ENCODE assay signal across 14 mouse cellular contexts in genomic region chr8:122979865-122980509, GRCm38 (mm10).
A peak's percentile ranks its signal among the peaks of the same experiment; 100 is the strongest.
DNase-seq lines count a peak whose midpoint lies in the region; ATAC-seq and TF ChIP-seq lines count a peak whose summit lies in the region.
"Had no signal": no experiment of that assay in that cellular context is flagged by ENCODE, and none has a peak within 500 bp of the region (broad histone marks: within the 10 kb centered on the region; RNA-seq: fewer than 3 reads in every experiment).

No protein-coding gene starts in this region.

- H3K27ac ChIP-seq in heart, embryonic 12.5 days (ENCODE audit: poor library complexity, severe bottlenecking): no peak overlapping the region
- H3K27ac ChIP-seq in thymus, adult 2 months (ENCODE audit: control insufficient read depth, insufficient read depth, low read length): no peak overlapping the region
- peak overlapping the region; percentile 44; the same call in 1 of the 2 replicates for H3K27ac ChIP-seq in limb, embryonic 13.5 days
- no peak overlapping the region for H3K27ac ChIP-seq in forebrain, embryonic 16.5 days (ENCODE audit: low read length)
- H3K27ac ChIP-seq: hindbrain, embryonic 10.5 days; liver, embryonic 13.5 days had no signal

- H3K4me1 ChIP-seq in heart, embryonic 12.5 days (replicated peaks): peaks cover 32% of the 10 kb centered on the region
- peaks cover 24% of the 10 kb centered on the region for H3K4me1 ChIP-seq in thymus, adult 2 months (replicated peaks; ENCODE audit: control insufficient read depth, insufficient read depth, low read length)
- H3K4me1 ChIP-seq in limb, embryonic 13.5 days: peaks cover 30% of the 10 kb centered on the region
- H3K4me1 ChIP-seq in forebrain, embryonic 16.5 days (replicated peaks; ENCODE audit: control insufficient read depth, insufficient read depth, low read length): 0 out of 2 replicates have a peak, but pooled peaks cover 5% of the 10 kb centered on the region

- no peak for TF ChIP-seq POLR2A in thymus, adult 2 months (IDR thresholded peaks at IDR 0.05; ENCODE audit: control insufficient read depth, extremely low read depth, insufficient read depth, low read length, poor library complexity)

- no peak overlapping the region for H3K4me2 ChIP-seq in heart, embryonic 12.5 days
- no peak overlapping the region for H3K4me2 ChIP-seq in limb, embryonic 13.5 days (replicated peaks)
- H3K4me2 ChIP-seq in forebrain, embryonic 16.5 days (ENCODE audit: low read length): no peak overlapping the region
- H3K4me2 ChIP-seq: liver, embryonic 13.5 days had no signal

- peak; percentile 89 for DNase-seq in heart, adult 11 months
- DNase-seq in thymus, postnatal 0 days (ENCODE audit: low spot score): peak; percentile 30
- no peak for DNase-seq in thymus, adult 2 months
- no peak for DNase-seq in spleen, postnatal 36 days (ENCODE audit: low spot score in 2 of 2)
- no peak for DNase-seq in heart, adult 8-10 months (ENCODE audit: low spot score)
- DNase-seq: adrenal gland, postnatal 10 days; B cell, adult 2 months; kidney, adult 2 months; liver, embryonic 13.5 days; thymus, postnatal 14 days had no signal

- TF ChIP-seq CTCF in thymus, adult 2 months (IDR thresholded peaks at IDR 0.05; ENCODE audit: borderline replicate concordance, control insufficient read depth, extremely low read depth, insufficient read depth, low read length, poor library complexity): no peak

- 79% methylated on average over 10 of the region's 10 CpGs for WGBS in heart, embryonic 12.5 days
- 20% methylated on average over 10 of the region's 10 CpGs for WGBS in thymus, adult 2 months
- WGBS in limb, embryonic 13.5 days: 59% methylated on average over 10 of the region's 10 CpGs
- 65% methylated on average over 10 of the region's 10 CpGs for WGBS in forebrain, embryonic 16.5 days

- no peak overlapping the region for H3K4me3 ChIP-seq in heart, embryonic 12.5 days
- no peak overlapping the region for H3K4me3 ChIP-seq in thymus, adult 2 months (ENCODE audit: control insufficient read depth, insufficient read depth, low read length)
- no peak overlapping the region for H3K4me3 ChIP-seq in limb, embryonic 13.5 days
- H3K4me3 ChIP-seq in forebrain, embryonic 16.5 days (replicated peaks; ENCODE audit: low read length): no peak overlapping the region
- H3K4me3 ChIP-seq: hindbrain, embryonic 10.5 days; liver, embryonic 13.5 days had no signal

- no peaks in the 10 kb centered on the region for H3K36me3 ChIP-seq in heart, embryonic 12.5 days
- H3K36me3 ChIP-seq in thymus, adult 2 months (ENCODE audit: control insufficient read depth, insufficient read depth, low read length): no peaks in the 10 kb centered on the region
- no peaks in the 10 kb centered on the region for H3K36me3 ChIP-seq in limb, embryonic 13.5 days
- no peaks in the 10 kb centered on the region for H3K36me3 ChIP-seq in forebrain, embryonic 16.5 days (ENCODE audit: control insufficient read depth, insufficient read depth)
- H3K36me3 ChIP-seq: hindbrain, embryonic 10.5 days; liver, embryonic 13.5 days had no signal

- H3K27me3 ChIP-seq in heart, embryonic 12.5 days (replicated peaks): no peaks in the 10 kb centered on the region
- no peaks in the 10 kb centered on the region for H3K27me3 ChIP-seq in thymus, adult 2 months (ENCODE audit: control insufficient read depth, insufficient read depth, low read length)
- no peaks in the 10 kb centered on the region for H3K27me3 ChIP-seq in limb, embryonic 13.5 days
- H3K27me3 ChIP-seq in forebrain, embryonic 16.5 days (replicated peaks; ENCODE audit: control insufficient read depth, insufficient read depth, low read length): no peaks in the 10 kb centered on the region
- H3K27me3 ChIP-seq: liver, embryonic 13.5 days had no signal

- ATAC-seq in heart, embryonic 12.5 days (ENCODE audit: insufficient number of reproducible peaks, low FRiP score): no peak
- no peak for ATAC-seq in limb, embryonic 13.5 days (ENCODE audit: low FRiP score, low read depth)
- ATAC-seq in forebrain, embryonic 16.5 days: no peak

- no peak overlapping the region for H3K9ac ChIP-seq in heart, embryonic 12.5 days
- 0 out of 2 replicates have a peak overlapping the region, but pooled peaks have one; percentile 8 for H3K9ac ChIP-seq in limb, embryonic 13.5 days
- no peak overlapping the region for H3K9ac ChIP-seq in forebrain, embryonic 16.5 days (replicated peaks; ENCODE audit: low read depth, low read length)
- H3K9ac ChIP-seq: liver, embryonic 13.5 days had no signal

- no peaks in the 10 kb centered on the region for H3K9me3 ChIP-seq in heart, embryonic 12.5 days (replicated peaks)
- no peaks in the 10 kb centered on the region for H3K9me3 ChIP-seq in limb, embryonic 13.5 days
- H3K9me3 ChIP-seq in forebrain, embryonic 16.5 days (ENCODE audit: control insufficient read depth, low read length): no peaks in the 10 kb centered on the region
- H3K9me3 ChIP-seq: hindbrain, embryonic 10.5 days; liver, embryonic 13.5 days had no signal

Comparison
In these comparisons a context has a peak if more than half of its experiments do, and no peak if none do; other contexts are left out.
1. DNase-seq: peak in heart, adult 11 months (single experiment) and thymus, postnatal 0 days (single experiment); none in thymus, adult 2 months (single experiment), spleen, postnatal 36 days (0 of 2) and heart, adult 8-10 months (single experiment).